ENCODE assay signal across 8 mouse cellular contexts in genomic region chr4:143213175-143213479, GRCm38 (mm10). TPM values are rescaled to one million over a fixed set of nuclear protein-coding genes. Genes with fewer than 3 reads are reported as not detected.
DNase-seq lines count a peak whose midpoint lies in the region; ATAC-seq and TF ChIP-seq lines count a peak whose summit lies in the region.

No protein-coding gene starts in this region.

- 0 out of 2 replicates have a peak, but pooled peaks have one; percentile 3 for ATAC-seq in kidney, embryonic 15.5 days (replicated peaks; ENCODE audit: low FRiP score)
- ATAC-seq in hindbrain, postnatal 0 days: no peak
- ATAC-seq in midbrain, embryonic 15.5 days (replicated peaks): peak; percentile 34

- no peak for TF ChIP-seq CTCF in hindbrain, postnatal 0 days (IDR thresholded peaks at IDR 0.05; ENCODE audit: low read depth)

- 96% methylated on average over 3 of the region's 3 CpGs for WGBS in kidney, embryonic 15.5 days
- WGBS in embryonic facial prominence, embryonic 10.5 days: 94% methylated on average over 3 of the region's 3 CpGs
- WGBS in hindbrain, postnatal 0 days: 94% methylated on average over 3 of the region's 3 CpGs
- WGBS in midbrain, embryonic 15.5 days: 98% methylated on average over 3 of the region's 3 CpGs

- peaks cover 24% of the 10 kb centered on the region for H3K4me1 ChIP-seq in kidney, embryonic 15.5 days
- peaks cover 21% of the 10 kb centered on the region for H3K4me1 ChIP-seq in embryonic facial prominence, embryonic 10.5 days
- H3K4me1 ChIP-seq in hindbrain, postnatal 0 days (ENCODE audit: insufficient read depth, low read length): peaks cover 6% of the 10 kb centered on the region; the same call in 1 of the 2 replicates
- peaks cover 25% of the 10 kb centered on the region for H3K4me1 ChIP-seq in midbrain, embryonic 15.5 days

- no peak overlapping the region; the same call in 1 of the 2 replicates for H3K9ac ChIP-seq in kidney, embryonic 15.5 days
- H3K9ac ChIP-seq in hindbrain, postnatal 0 days (replicated peaks; ENCODE audit: low read length): peak overlapping the region; percentile 96
- peak overlapping the region; percentile 88; the same call in 1 of the 2 replicates for H3K9ac ChIP-seq in midbrain, embryonic 15.5 days

- no peaks in the 10 kb centered on the region for H3K27me3 ChIP-seq in kidney, embryonic 15.5 days
- H3K27me3 ChIP-seq in embryonic facial prominence, embryonic 10.5 days (replicated peaks; ENCODE audit: low read depth, poor library complexity, severe bottlenecking): no peaks in the 10 kb centered on the region
- H3K27me3 ChIP-seq in hindbrain, postnatal 0 days (ENCODE audit: insufficient read depth, low read length): no peaks in the 10 kb centered on the region
- no peaks in the 10 kb centered on the region for H3K27me3 ChIP-seq in midbrain, embryonic 15.5 days (replicated peaks)

- peak overlapping the region; percentile 89 for H3K4me3 ChIP-seq in kidney, embryonic 15.5 days (replicated peaks)
- peak overlapping the region; percentile 93; the same call in 1 of the 2 replicates for H3K4me3 ChIP-seq in embryonic facial prominence, embryonic 10.5 days
- H3K4me3 ChIP-seq in hindbrain, postnatal 0 days (ENCODE audit: low read length): peak overlapping the region; percentile 86; the same call in 1 of the 2 replicates
- H3K4me3 ChIP-seq in midbrain, embryonic 15.5 days: peak overlapping the region; percentile 91

- no peaks in the 10 kb centered on the region for H3K36me3 ChIP-seq in kidney, embryonic 15.5 days
- peaks cover 5% of the 10 kb centered on the region; the same call in 1 of the 2 replicates for H3K36me3 ChIP-seq in embryonic facial prominence, embryonic 10.5 days (replicated peaks)
- no peaks in the 10 kb centered on the region for H3K36me3 ChIP-seq in hindbrain, postnatal 0 days (ENCODE audit: insufficient read depth, low read length)
- H3K36me3 ChIP-seq in midbrain, embryonic 15.5 days (replicated peaks): no peaks in the 10 kb centered on the region

- peak overlapping the region; percentile 88 for H3K4me2 ChIP-seq in kidney, embryonic 15.5 days
- peak overlapping the region; percentile 73 for H3K4me2 ChIP-seq in hindbrain, postnatal 0 days (ENCODE audit: low read depth, low read length)
- peak overlapping the region; percentile 68 for H3K4me2 ChIP-seq in midbrain, embryonic 15.5 days

- no peaks in the 10 kb centered on the region for H3K9me3 ChIP-seq in kidney, embryonic 15.5 days (replicated peaks)
- H3K9me3 ChIP-seq in embryonic facial prominence, embryonic 10.5 days: no peaks in the 10 kb centered on the region
- no peaks in the 10 kb centered on the region for H3K9me3 ChIP-seq in hindbrain, postnatal 0 days (ENCODE audit: low read length)
- H3K9me3 ChIP-seq in midbrain, embryonic 15.5 days: no peaks in the 10 kb centered on the region

- no peak for DNase-seq in kidney, adult 9 months
- DNase-seq in embryonic facial prominence, embryonic 10.5 days (ENCODE audit: low spot score): no peak
- DNase-seq in hindbrain, postnatal 0 days (ENCODE audit: low spot score): no peak
- DNase-seq in thymus, postnatal 25 days: no peak
- DNase-seq in embryo, embryonic 10.5 days (ENCODE audit: low spot score): no peak
- no peak for DNase-seq in adrenal gland, postnatal 25 days

- no peak overlapping the region for H3K27ac ChIP-seq in kidney, embryonic 15.5 days
- peak overlapping the region; percentile 99 for H3K27ac ChIP-seq in embryonic facial prominence, embryonic 10.5 days (replicated peaks)
- H3K27ac ChIP-seq in hindbrain, postnatal 0 days: peak overlapping the region; percentile 92
- peak overlapping the region; percentile 93 for H3K27ac ChIP-seq in midbrain, embryonic 15.5 days

RNA-seq across cellular contexts. Expression of gene Prdm2, which starts 0.3 kb away (rescaled TPM):
- 11.3 TPM in 2 replicates for polyA plus RNA-seq in kidney, embryonic 15.5 days (2015; fragmentation: Nextera tagmentation; extraction: Ambion mirVana)
- 16.8 and 17.4 TPM in 2 replicates for polyA plus RNA-seq in embryonic facial prominence, embryonic 10.5 days (2016; fragmentation: Nextera tagmentation; extraction: Ambion mirVana)
- 16.6 and 23.8 TPM in 2 replicates for total RNA-seq in hindbrain, postnatal 0 days (2014; rRNA removed)
- polyA plus RNA-seq in hindbrain, postnatal 0 days (2015; fragmentation: Nextera tagmentation; extraction: Ambion mirVana): 10.3 and 11.0 TPM in 2 replicates
- polyA plus RNA-seq in midbrain, embryonic 15.5 days (2015; fragmentation: Nextera tagmentation; extraction: Ambion mirVana): 16.5 TPM in 2 replicates
- 32.4 and 32.5 TPM in 2 replicates for total RNA-seq in adrenal gland, postnatal 25 days (2021)
